Comparison of ENCODE assay signal across 8 mouse cellular contexts in the genomic region with DNA sequence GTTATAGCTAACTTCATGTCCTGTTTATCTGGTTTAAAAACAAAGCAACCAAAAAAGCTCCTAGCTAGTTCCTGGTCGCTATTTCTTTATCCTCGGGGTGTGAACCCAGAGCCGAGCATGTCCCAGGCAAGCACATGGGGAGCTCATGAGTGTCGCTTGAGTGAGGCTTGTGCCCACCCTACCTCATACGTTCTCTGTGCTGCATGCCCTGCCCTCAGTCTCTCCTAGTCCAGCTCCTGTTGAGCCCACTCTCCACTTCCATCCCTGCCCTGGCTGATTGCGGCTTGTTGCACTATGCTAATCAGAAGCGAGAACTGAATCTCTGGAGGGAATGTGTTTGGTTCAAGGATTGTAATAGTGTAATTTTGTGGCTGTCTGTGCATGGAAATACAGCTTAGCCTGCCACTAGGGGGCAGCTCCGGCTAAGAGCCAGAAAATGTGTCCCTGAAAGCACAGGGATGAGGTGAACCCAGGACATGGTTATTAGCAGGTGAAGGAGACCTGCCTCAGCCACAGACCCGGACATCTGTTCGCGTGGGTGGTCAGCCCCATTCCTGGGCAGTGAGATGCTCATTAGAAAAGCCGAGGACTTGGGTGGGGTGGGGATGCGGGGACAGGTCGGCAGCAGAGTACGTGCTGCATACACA.
DNase-seq lines count a peak whose midpoint lies in the region; ATAC-seq and TF ChIP-seq lines count a peak whose summit lies in the region.

No protein-coding gene starts in this region.

- ATAC-seq in CD4-positive, CD25-positive, alpha-beta regulatory T cell, adult 4 months = peak; percentile 49
- peak; percentile 57 for ATAC-seq in granulocyte monocyte progenitor cell, adult 5-6 weeks (replicated peaks; ENCODE audit: poor library complexity, severe bottlenecking)
- peak; percentile 21; the same call in 1 of the 2 replicates for ATAC-seq in lung, embryonic 14.5 days (ENCODE audit: insufficient read depth)

- peak; percentile 87 for TF ChIP-seq CTCF in lung, embryonic 14.5 days (IDR thresholded peaks at IDR 0.05; ENCODE audit: low read depth)

- WGBS in lung, embryonic 14.5 days = 61% methylated on average over 15 of the region's 15 CpGs

- no peaks in the 10 kb centered on the region for H3K9me3 ChIP-seq in lung, embryonic 14.5 days (ENCODE audit: low read depth, low read length)

- no peaks in the 10 kb centered on the region for H3K4me1 ChIP-seq in lung, embryonic 14.5 days (ENCODE audit: insufficient read depth)

- H3K27me3 ChIP-seq in lung, embryonic 14.5 days (ENCODE audit: insufficient read depth, low read length) = no peaks in the 10 kb centered on the region

- H3K9ac ChIP-seq in lung, embryonic 14.5 days = no peak overlapping the region

- no peak overlapping the region for H3K4me2 ChIP-seq in lung, embryonic 14.5 days

- no peaks in the 10 kb centered on the region for H3K36me3 ChIP-seq in lung, embryonic 14.5 days (ENCODE audit: insufficient read depth)

- peak; percentile 69 for DNase-seq in adrenal gland, adult 2 months
- DNase-seq in embryo, embryonic 11 days = peak; percentile 79
- peak; percentile 86 for DNase-seq in kidney, postnatal 10 days
- peak; percentile 82 for DNase-seq in lung, embryonic 14.5 days
- peak; percentile 67 for DNase-seq in ovary, postnatal 36 days (ENCODE audit: low spot score)
- DNase-seq in thymus, postnatal 36 days = peak; percentile 56 to 58

- H3K4me3 ChIP-seq in lung, embryonic 14.5 days (ENCODE audit: low read depth, low read length) = no peak overlapping the region

- no peak overlapping the region for H3K27ac ChIP-seq in lung, embryonic 14.5 days (ENCODE audit: low read depth)
